Mouse (Mus musculus): ENCODE measurements around the gene Rplp1. TPM values are rescaled to one million over a fixed set of nuclear protein-coding genes. Genes with fewer than 3 reads are reported as not detected.

Gene Rplp1
- polyA plus RNA-seq, 3 experiments from 2014 or later = 2,175 to 3,618 (median 3,142) TPM

DNA sequence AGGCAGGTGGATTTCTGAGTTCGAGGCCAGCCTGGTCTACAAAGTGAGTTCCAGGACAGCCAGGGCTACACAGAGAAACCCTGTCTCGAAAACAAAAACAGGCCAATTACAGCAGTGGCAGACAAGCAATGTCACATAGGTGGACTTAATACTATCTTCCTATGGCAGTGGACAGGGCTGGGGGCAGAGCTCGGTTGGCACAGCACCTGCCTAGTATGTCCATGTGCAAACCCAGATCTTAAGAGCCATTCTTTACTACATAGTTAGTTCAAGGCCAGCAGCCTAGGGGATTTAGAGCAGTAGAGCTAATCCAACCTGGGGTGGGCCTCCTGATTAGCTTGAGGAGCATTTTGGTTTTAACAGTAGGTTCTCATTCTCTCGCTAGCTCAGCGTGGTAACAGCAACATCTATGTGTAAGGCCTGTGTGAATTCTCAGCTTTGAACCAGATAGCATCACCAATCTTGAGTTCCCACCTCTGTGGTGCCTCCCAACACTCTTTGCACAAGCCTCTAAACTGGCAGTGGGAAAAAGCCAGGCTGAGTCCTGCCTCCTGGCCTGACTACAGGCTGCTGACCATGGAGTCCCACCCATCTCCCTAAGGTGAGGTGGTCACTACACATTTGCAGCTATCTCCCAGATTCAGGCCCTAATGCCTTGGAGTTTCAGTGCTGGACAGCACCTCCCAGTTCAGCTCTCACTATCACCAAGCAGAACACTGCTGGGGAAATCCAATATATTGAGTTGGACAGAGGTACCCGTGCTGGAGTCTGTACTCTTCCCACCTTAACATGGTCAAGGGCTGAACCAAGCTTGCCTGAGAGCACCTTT lies 2.8 kb downstream of the Rplp1 start:
- ATAC-seq = no peak

- no peak for ATAC-seq
Measured at GRCm38 (mm10) chr9:61910526-61911256, 3.7 kb downstream of the Rplp1 start.

GRCm38 (mm10) chr9:61909633-61910032 lies 4.7 kb downstream of the Rplp1 start:
- no peak for ATAC-seq

DNA sequence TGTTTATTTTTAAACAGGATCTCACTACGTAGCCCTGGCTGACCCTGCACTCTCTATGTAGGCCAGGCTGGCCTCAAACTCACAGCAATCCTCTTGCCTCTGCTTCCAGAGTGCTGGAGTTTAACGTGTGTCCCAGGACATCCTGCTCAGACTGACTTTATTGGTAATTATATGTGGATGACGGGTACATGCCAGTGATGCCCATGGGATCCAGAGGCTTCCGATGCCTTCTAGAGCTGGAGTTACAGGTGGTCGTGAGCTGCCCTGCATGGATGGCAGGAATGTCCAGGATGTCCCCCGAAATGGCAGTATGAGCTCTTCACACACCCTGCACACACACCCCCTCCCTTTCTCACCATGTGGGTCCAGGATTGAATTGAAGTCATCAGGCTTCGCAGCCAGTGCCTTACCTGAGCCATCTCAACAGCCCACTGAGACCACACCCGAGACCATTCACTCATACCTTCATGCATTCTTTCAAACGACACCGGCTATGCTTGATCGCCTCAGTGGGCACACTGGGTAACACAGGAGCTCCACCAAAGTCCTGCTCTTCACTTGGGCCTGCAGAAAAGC lies 5.4 kb downstream of the Rplp1 start:
- ATAC-seq = no peak

- no peak for ATAC-seq
Measured at GRCm38 (mm10) chr9:61908341-61908740, 6.0 kb downstream of the Rplp1 start.

- no peak for ATAC-seq
Measured at GRCm38 (mm10) chr9:61907621-61908295, 6.6 kb downstream of the Rplp1 start.

DNA sequence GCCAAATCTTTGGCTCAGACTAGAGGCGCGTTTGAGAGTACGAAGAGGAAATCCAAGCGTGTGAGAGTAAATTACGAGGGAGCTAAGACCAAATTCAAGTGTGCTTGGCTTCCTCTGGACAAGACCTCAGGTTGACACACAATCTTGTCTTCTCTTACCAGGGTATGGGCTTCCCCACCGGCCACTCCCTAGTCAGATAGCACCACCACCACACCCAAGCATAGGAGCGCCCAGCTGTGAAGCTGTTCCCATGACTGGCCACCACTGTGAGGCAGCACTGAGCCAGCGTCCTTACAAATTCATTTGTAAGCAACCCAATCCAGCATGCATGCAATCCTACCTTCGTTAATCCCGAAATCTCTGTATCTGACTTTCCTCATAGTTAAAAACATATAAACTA lies 7.4 kb downstream of the Rplp1 start:
- no peak for ATAC-seq

DNA sequence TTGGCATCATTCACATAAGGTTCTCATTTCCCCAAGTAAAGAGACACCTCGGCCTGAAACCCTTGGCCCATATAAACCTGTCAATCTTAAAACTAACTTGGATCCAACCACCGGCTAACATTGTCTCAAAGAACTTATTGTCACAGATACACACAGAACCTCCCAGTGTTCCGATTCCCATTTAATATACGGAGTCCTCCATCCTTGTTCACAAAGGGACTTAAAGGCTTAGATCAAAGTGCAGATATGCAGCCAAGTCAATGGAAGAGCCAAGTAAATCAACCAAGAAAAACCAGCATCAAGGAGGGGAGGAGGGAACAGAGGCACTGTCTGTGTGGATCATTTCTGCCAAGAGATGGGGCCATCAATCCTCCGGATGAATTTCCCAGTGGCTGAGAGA lies 8.8 kb downstream of the Rplp1 start:
- ATAC-seq = no peak

GRCm38 (mm10) chr9:61904201-61904600 lies 10.1 kb downstream of the Rplp1 start:
- no peak for ATAC-seq

DNA sequence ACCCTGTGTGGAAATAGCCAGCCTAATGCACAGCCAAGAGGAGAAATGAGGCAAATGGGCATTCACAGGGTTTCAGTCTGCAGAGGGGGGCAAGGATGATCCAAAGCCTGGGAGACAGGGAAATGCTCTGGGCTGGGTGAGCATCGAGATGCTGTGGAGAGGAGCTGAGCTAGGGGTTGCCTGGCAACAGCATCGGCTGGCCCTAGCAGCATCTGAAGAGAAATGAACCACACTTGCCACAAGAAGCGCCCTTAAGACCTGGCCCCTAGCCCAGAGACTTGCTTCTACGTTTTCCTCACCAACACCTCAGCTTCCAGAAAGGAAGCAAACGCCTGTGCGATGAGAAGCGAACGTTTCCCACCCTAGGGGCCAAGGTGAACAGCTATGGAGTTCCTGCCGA lies 11.9 kb downstream of the Rplp1 start:
- no peak for ATAC-seq

- no peak for ATAC-seq
Measured at GRCm38 (mm10) chr9:61901574-61901973, 12.8 kb downstream of the Rplp1 start.

DNA sequence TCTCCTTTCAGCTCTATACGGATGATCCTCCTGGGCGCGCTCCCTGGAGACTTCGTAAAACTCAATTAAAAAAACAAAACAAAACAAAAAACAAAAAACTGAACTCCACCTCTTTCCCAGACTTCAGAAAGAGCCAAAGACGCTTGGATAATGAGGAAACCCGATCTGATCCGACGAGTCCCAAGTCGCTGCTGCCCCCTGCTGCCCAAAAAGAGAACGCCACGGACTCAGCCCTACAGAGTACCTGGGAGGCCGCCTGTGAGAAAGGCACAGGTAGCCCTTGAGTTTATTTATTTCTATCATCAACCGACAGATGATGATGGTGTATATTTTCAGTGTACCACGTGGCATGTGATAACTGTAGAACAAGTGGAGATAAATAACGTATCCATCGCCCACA lies 14.5 kb downstream of the Rplp1 start:
- no peak for ATAC-seq

DNA sequence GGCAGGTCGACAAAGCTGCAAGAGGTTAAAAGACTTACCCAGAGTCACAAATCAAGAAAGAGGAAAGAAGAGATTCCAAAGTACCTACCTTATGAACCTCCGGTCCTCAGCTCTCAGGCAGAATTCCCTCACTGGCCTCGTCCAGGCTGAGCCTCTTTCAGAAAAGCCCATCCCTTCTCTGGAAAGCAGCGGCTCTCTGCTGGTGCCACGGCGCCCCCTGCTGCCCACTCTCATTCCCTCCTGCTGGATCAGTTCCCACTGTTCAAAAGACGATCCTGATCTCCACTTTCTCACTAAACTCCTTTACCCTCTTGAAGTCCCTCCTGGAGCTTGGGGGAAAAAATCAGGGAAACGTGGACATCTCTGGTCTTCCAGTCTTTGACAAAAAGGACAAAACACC lies 15.9 kb downstream of the Rplp1 start:
- ATAC-seq = no peak

GRCm38 (mm10) chr9:61895014-61895413 lies 19.3 kb downstream of the Rplp1 start:
- ATAC-seq = no peak

GRCm38 (mm10) chr9:61889855-61890254 lies 24.5 kb downstream of the Rplp1 start:
- ATAC-seq = no peak

GRCm38 (mm10) chr9:61887661-61888379 lies 26.5 kb downstream of the Rplp1 start:
- ATAC-seq = no peak

DNA sequence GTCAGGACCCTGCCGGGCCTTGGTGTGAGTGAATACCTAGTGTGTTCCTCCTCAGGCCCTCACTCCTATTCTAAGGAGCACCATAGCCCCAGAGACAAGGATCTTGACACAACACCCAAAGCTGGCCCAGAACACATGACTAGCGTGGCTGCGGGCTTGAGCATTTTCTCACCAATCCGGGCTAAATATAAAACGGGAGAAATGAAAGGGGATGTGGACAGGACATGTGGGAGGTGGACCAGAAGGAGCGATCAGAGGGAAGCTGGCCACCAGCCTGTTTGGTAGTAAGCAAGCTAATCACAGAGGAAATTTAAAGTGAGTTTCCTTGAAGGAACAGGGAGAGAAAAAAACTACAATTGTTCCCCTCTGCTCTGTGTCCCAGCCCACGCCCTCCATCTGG lies 28.4 kb downstream of the Rplp1 start:
- ATAC-seq = no peak

DNA sequence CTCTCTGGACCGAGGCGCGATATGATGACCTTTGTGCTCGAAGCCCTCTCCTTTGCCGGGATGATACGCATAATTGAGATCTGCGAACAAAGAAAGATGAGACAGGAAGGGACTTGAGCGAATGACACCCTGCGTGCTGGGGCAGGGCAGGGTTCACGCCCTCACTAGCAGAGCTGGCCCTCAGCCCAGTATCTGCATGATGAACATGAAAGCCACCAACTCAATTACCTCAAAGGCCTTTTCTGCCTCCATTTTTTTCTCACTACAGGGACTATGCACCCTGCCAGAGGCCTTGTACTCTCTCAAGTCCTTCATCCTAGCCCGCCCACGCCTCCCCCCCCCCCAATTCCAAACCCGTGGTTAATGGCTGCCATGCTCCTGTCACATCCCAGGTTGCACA lies 29.4 kb downstream of the Rplp1 start:
- ATAC-seq = no peak

GRCm38 (mm10) chr9:61884375-61884774 lies 30.0 kb downstream of the Rplp1 start:
- ATAC-seq = no peak

DNA sequence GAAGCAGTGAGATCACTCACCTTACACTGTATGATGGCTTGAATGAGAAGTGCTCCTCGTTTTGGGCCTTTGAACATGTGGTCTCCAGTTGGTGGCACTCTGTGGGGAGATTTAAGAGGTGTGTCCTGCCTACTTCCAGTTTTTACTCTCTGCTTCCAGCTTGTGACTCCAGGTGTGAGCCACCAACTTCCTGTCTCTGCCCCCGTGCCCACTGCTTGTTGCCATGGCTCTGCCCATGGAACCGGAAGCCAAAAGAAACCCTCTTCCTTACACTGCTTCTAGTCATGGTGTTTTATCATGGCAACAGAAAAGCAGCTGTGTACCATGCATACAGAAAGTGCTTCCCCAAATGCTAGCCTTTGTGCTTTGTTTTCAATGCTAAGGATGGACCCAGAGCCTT lies 32.2 kb downstream of the Rplp1 start:
- no peak for ATAC-seq

- ATAC-seq = no peak
Measured at GRCm38 (mm10) chr9:61878889-61879288, 35.5 kb downstream of the Rplp1 start.

- ATAC-seq = no peak
Measured at GRCm38 (mm10) chr9:61877373-61878112, 36.8 kb downstream of the Rplp1 start.
